Mouse (Mus musculus): ENCODE data around the gene Olfr1378. TPM values are rescaled to one million over a fixed set of nuclear protein-coding genes. Genes with fewer than 3 reads are reported as not detected.

The Olfr1378 gene
- polyA plus RNA-seq, 1 experiment = not detected

- H3K27ac ChIP-seq (ENCODE audit: insufficient read depth, low read length) = no peak within 1 kb of the TSS
- no peak within 1 kb of the TSS for H3K4me3 ChIP-seq (ENCODE audit: insufficient read depth, low read length)
- TF ChIP-seq POLR2A (IDR thresholded peaks at IDR 0.05; ENCODE audit: low read depth, low read length) = no peak
- TF ChIP-seq CTCF (IDR thresholded peaks at IDR 0.05; ENCODE audit: borderline replicate concordance, insufficient read depth, low read length) = no peak
- H3K4me1 ChIP-seq (ENCODE audit: control insufficient read depth, insufficient read depth, low read length) = no peaks in the 10 kb centered on the region
Observed at GRCm38 (mm10) chr11:50953665-50954064, 12.7 kb upstream of the Olfr1378 start, which contains the start of gene Prop1. Gene Prop1 (minus strand): TSS chr11:50953765.

- Histone ChIP-seq H3K4me3 (ENCODE audit: insufficient read depth, low read length) (no peak overlapping the region), H3K27ac (ENCODE audit: insufficient read depth, low read length) (no peak overlapping the region), H3K4me1 (ENCODE audit: control insufficient read depth, insufficient read depth, low read length) (no peaks in the 10 kb centered on the region)
- no peak for TF ChIP-seq CTCF (IDR thresholded peaks at IDR 0.05; ENCODE audit: borderline replicate concordance, insufficient read depth, low read length)
Observed at GRCm38 (mm10) chr11:50964886-50965285, 1.4 kb upstream of the Olfr1378 start.

GRCm38 (mm10) chr11:50977216-50977615, 10.9 kb downstream of the Olfr1378 start:
- Histone ChIP-seq H3K4me1 (ENCODE audit: control insufficient read depth, insufficient read depth, low read length) (no peaks in the 10 kb centered on the region), H3K27ac (ENCODE audit: insufficient read depth, low read length) (no peak overlapping the region), H3K4me3 (ENCODE audit: insufficient read depth, low read length) (no peak overlapping the region)
- TF ChIP-seq CTCF (IDR thresholded peaks at IDR 0.05; ENCODE audit: borderline replicate concordance, insufficient read depth, low read length) (no peak), POLR2A (IDR thresholded peaks at IDR 0.05; ENCODE audit: low read depth, low read length) (no peak)

- TF ChIP-seq POLR2A (IDR thresholded peaks at IDR 0.05; ENCODE audit: low read depth, low read length) = no peak
- no peak for TF ChIP-seq CTCF (IDR thresholded peaks at IDR 0.05; ENCODE audit: borderline replicate concordance, insufficient read depth, low read length)
- Histone ChIP-seq H3K4me1 (ENCODE audit: control insufficient read depth, insufficient read depth, low read length) (no peaks in the 10 kb centered on the region), H3K4me3 (ENCODE audit: insufficient read depth, low read length) (no peak within 1 kb of the TSS), H3K27ac (ENCODE audit: insufficient read depth, low read length) (no peak within 1 kb of the TSS)
Observed at GRCm38 (mm10) chr11:50981667-50982066, 15.3 kb downstream of the Olfr1378 start, which contains the start of gene Olfr1377. Gene Olfr1377 (plus strand): TSS chr11:50981967.

GRCm38 (mm10) chr11:51003296-51003695, 37.0 kb downstream of the Olfr1378 start, which contains the start of gene Olfr51:
Gene Olfr51 (plus strand): TSS chr11:51003596.
- TF ChIP-seq CTCF (IDR thresholded peaks at IDR 0.05; ENCODE audit: borderline replicate concordance, insufficient read depth, low read length) (no peak), POLR2A (IDR thresholded peaks at IDR 0.05; ENCODE audit: low read depth, low read length) (no peak)
- no peak within 1 kb of the TSS for H3K27ac ChIP-seq (ENCODE audit: insufficient read depth, low read length)

GRCm38 (mm10) chr11:51011821-51012220, 45.5 kb downstream of the Olfr1378 start:
- TF ChIP-seq POLR2A (IDR thresholded peaks at IDR 0.05; ENCODE audit: low read depth, low read length) = no peak
- no peaks in the 10 kb centered on the region for H3K4me1 ChIP-seq (ENCODE audit: control insufficient read depth, insufficient read depth, low read length)
- no peak overlapping the region for H3K27ac ChIP-seq (ENCODE audit: insufficient read depth, low read length)
- no peak overlapping the region for H3K4me3 ChIP-seq (ENCODE audit: insufficient read depth, low read length)

More at GRCm38 (mm10) chr11:51003296-51003695, 37.0 kb downstream of the Olfr1378 start, which contains the start of gene Olfr51:
- H3K4me3 ChIP-seq (ENCODE audit: insufficient read depth, low read length) = no peak within 1 kb of the TSS
- H3K4me1 ChIP-seq (ENCODE audit: control insufficient read depth, insufficient read depth, low read length) = no peaks in the 10 kb centered on the region

- TF ChIP-seq POLR2A (IDR thresholded peaks at IDR 0.05; ENCODE audit: low read depth, low read length) = no peak
- TF ChIP-seq CTCF (IDR thresholded peaks at IDR 0.05; ENCODE audit: borderline replicate concordance, insufficient read depth, low read length) = no peak
- Histone ChIP-seq H3K4me1 (ENCODE audit: control insufficient read depth, insufficient read depth, low read length) (no peaks in the 10 kb centered on the region), H3K27ac (ENCODE audit: insufficient read depth, low read length) (no peak within 1 kb of the TSS), H3K4me3 (ENCODE audit: insufficient read depth, low read length) (no peak within 1 kb of the TSS)
Observed at GRCm38 (mm10) chr11:51013936-51014335, 47.6 kb downstream of the Olfr1378 start, which contains the start of gene Olfr54. Gene Olfr54 (plus strand): TSS chr11:51014236.

GRCm38 (mm10) chr11:51016341-51016740, 50.0 kb downstream of the Olfr1378 start:
- H3K4me1 ChIP-seq (ENCODE audit: control insufficient read depth, insufficient read depth, low read length) = no peaks in the 10 kb centered on the region
- no peak overlapping the region for H3K27ac ChIP-seq (ENCODE audit: insufficient read depth, low read length)
- TF ChIP-seq CTCF (IDR thresholded peaks at IDR 0.05; ENCODE audit: borderline replicate concordance, insufficient read depth, low read length) = no peak
- no peak for TF ChIP-seq POLR2A (IDR thresholded peaks at IDR 0.05; ENCODE audit: low read depth, low read length)
- H3K4me3 ChIP-seq (ENCODE audit: insufficient read depth, low read length) = no peak overlapping the region

Other genes starting within 250 kb of the Olfr1378 start
- 18.2 and 34.8 TPM in 2 replicates for gene Zfp354c, start 138.8 kb upstream of the Olfr1378 start, polyA plus RNA-seq (2011; ENCODE audit: insufficient read length, low read depth, missing spikeins)
- gene Zfp879, start 125.0 kb upstream of the Olfr1378 start, polyA plus RNA-seq (2011; ENCODE audit: insufficient read length, low read depth, missing spikeins) = 0.28 TPM in 1 of 2 replicates, not detected in the other
- gene Grm6, start 115.8 kb upstream of the Olfr1378 start, polyA plus RNA-seq (2011; ENCODE audit: insufficient read length, low read depth, missing spikeins) = not detected in 2 replicates
- gene Zfp454, start 78.9 kb upstream of the Olfr1378 start, polyA plus RNA-seq (2011; ENCODE audit: insufficient read length, low read depth, missing spikeins) = 1.2 and 1.9 TPM in 2 replicates
- 4.2 and 4.9 TPM in 2 replicates for gene Zfp2, start 50.4 kb upstream of the Olfr1378 start, polyA plus RNA-seq (2011; ENCODE audit: insufficient read length, low read depth, missing spikeins)
- 1.6 and 2.2 TPM in 2 replicates for gene Zfp354b, start 34.9 kb upstream of the Olfr1378 start, polyA plus RNA-seq (2011; ENCODE audit: insufficient read length, low read depth, missing spikeins)
- gene 4933414I15Rik, start 22.8 kb upstream of the Olfr1378 start, polyA plus RNA-seq (2011; ENCODE audit: insufficient read length, low read depth, missing spikeins) = not detected in 2 replicates
- gene Prop1, start 12.8 kb upstream of the Olfr1378 start, polyA plus RNA-seq (2011; ENCODE audit: insufficient read length, low read depth, missing spikeins) = not detected in 2 replicates
- not detected in 2 replicates for gene Olfr1377, start 15.4 kb downstream of the Olfr1378 start, polyA plus RNA-seq (2011; ENCODE audit: insufficient read length, low read depth, missing spikeins)
- not detected in 2 replicates for gene Olfr51, start 37.1 kb downstream of the Olfr1378 start, polyA plus RNA-seq (2011; ENCODE audit: insufficient read length, low read depth, missing spikeins)
- not detected in 2 replicates for gene Olfr54, start 47.7 kb downstream of the Olfr1378 start, polyA plus RNA-seq (2011; ENCODE audit: insufficient read length, low read depth, missing spikeins)
- gene Olfr1375, start 81.6 kb downstream of the Olfr1378 start, polyA plus RNA-seq (2011; ENCODE audit: insufficient read length, low read depth, missing spikeins) = not detected in 2 replicates
- gene Zfp354a, start 92.7 kb downstream of the Olfr1378 start, polyA plus RNA-seq (2011; ENCODE audit: insufficient read length, low read depth, missing spikeins) = 5.0 and 6.4 TPM in 2 replicates

Measured in embryonic fibroblast, embryonic 13.5 days (primary cell).